Mouse (Mus musculus): ENCODE data around the gene Gm11114. TPM values are rescaled to one million over a fixed set of nuclear protein-coding genes. Genes with fewer than 3 reads are reported as not detected.

Gene Gm11114
- total RNA-seq, 2 experiments from 2014 or later: not detected

DNA sequence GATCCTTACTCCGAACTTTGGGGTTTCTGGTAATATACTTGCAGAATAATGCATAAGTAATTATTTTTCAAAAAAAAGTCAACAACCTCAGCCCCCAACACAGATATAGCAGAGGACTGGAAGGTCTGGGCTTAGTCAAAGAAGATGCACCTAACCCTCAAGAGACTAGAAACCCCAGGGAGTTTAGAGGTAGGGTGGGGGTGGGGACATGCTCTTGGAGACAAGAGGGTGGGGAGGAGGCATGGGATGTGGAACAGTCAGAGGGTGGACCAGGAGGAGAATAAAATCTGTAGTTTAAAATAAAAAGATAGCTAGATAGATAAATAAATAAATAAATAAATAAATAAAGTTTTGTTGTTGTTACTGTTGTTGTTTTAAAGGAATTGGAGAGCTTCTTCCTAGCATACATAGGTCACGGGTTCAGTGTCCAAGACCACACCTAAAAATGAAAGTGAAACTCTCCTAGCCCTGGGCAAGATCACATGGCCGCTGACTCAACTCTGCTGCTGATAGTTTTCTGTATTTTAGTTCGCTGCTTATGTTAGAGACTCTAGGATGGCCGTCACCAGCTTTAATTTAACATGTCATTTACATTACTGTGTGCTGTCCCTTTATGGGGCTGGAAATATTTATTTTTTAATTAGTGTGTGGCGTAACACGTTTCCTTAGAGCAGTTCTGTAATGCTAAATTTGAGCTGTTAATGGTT lies 44.7 kb downstream of the Gm11114 start:
- DNase-seq: no peak

Other genes starting within 250 kb of the Gm11114 start
- 1 to 10 TPM; 3.5 TPM for gene Tent5a, start 14.6 kb downstream of the Gm11114 start, total RNA-seq (2021)